ENCODE assay signal across 19 mouse cellular contexts in genomic region chr15:88311158-88311557, GRCm38 (mm10).
DNase-seq lines count a peak whose midpoint lies in the region; ATAC-seq and TF ChIP-seq lines count a peak whose summit lies in the region.
"Had no signal": no experiment of that assay in that cellular context is flagged by ENCODE, and none has a peak within 500 bp of the region (broad histone marks: within the 10 kb centered on the region; RNA-seq: fewer than 3 reads in every experiment).

No protein-coding gene starts in this region.

- H3K4me1 ChIP-seq in testis, adult 2 months (ENCODE audit: control insufficient read depth, insufficient read depth, low read length): no peaks in the 10 kb centered on the region
- H3K4me1 ChIP-seq in embryonic facial prominence, embryonic 11.5 days (ENCODE audit: control insufficient read depth, insufficient read depth, low read length): no peaks in the 10 kb centered on the region
- H3K4me1 ChIP-seq: heart, embryonic 12.5 days had no signal

- no peaks in the 10 kb centered on the region for H3K27me3 ChIP-seq in testis, adult 2 months (ENCODE audit: control insufficient read depth, insufficient read depth, low read length)
- H3K27me3 ChIP-seq in embryonic facial prominence, embryonic 11.5 days (ENCODE audit: control insufficient read depth, insufficient read depth, low read length): no peaks in the 10 kb centered on the region
- H3K27me3 ChIP-seq: heart, embryonic 12.5 days had no signal

- no peak overlapping the region for H3K27ac ChIP-seq in testis, adult 2 months (ENCODE audit: control insufficient read depth, insufficient read depth, low read depth, low read length)
- no peak overlapping the region for H3K27ac ChIP-seq in embryonic facial prominence, embryonic 11.5 days (replicated peaks; ENCODE audit: low read depth, low read length)
- H3K27ac ChIP-seq in layer of hippocampus, adult 2 months: no peak overlapping the region
- H3K27ac ChIP-seq: embryonic facial prominence, embryonic 13.5 days had no signal

- no peaks in the 10 kb centered on the region for H3K36me3 ChIP-seq in testis, adult 2 months (ENCODE audit: control insufficient read depth, insufficient read depth, low read length)
- H3K36me3 ChIP-seq in embryonic facial prominence, embryonic 11.5 days (replicated peaks; ENCODE audit: control insufficient read depth, insufficient read depth, low read depth, low read length): no peaks in the 10 kb centered on the region
- H3K36me3 ChIP-seq: embryonic facial prominence, embryonic 13.5 days; heart, embryonic 12.5 days had no signal

- no peak overlapping the region for H3K4me2 ChIP-seq in embryonic facial prominence, embryonic 11.5 days (ENCODE audit: low read depth, low read length)
- H3K4me2 ChIP-seq: embryonic facial prominence, embryonic 13.5 days; heart, embryonic 12.5 days had no signal

- no peak for ATAC-seq in embryonic facial prominence, embryonic 11.5 days (replicated peaks; ENCODE audit: insufficient number of reproducible peaks, low FRiP score, low TSS enrichment, low read depth)
- ATAC-seq: hindbrain, embryonic 16.5 days had no signal

- H3K4me3 ChIP-seq in testis, adult 2 months (ENCODE audit: control insufficient read depth, low read depth, low read length): peak overlapping the region; percentile 3; the same call in 1 of the 2 replicates
- H3K4me3 ChIP-seq in embryonic facial prominence, embryonic 11.5 days (ENCODE audit: low read depth, low read length): no peak overlapping the region
- no peak overlapping the region for H3K4me3 ChIP-seq in layer of hippocampus, adult 2 months
- H3K4me3 ChIP-seq: embryonic facial prominence, embryonic 13.5 days; heart, embryonic 12.5 days had no signal

- TF ChIP-seq CTCF in testis, adult 2 months (IDR thresholded peaks at IDR 0.05; ENCODE audit: control insufficient read depth, insufficient read depth, insufficient replicate concordance, low read depth, low read length): no peak
- TF ChIP-seq CTCF in layer of hippocampus, adult 2 months (conservative IDR thresholded peaks at IDR 0.05): no peak

- no peak overlapping the region for H3K9ac ChIP-seq in embryonic facial prominence, embryonic 11.5 days (replicated peaks; ENCODE audit: low read length)
- H3K9ac ChIP-seq: embryonic facial prominence, embryonic 13.5 days; heart, embryonic 12.5 days had no signal

- no peaks in the 10 kb centered on the region for H3K9me3 ChIP-seq in embryonic facial prominence, embryonic 11.5 days (replicated peaks; ENCODE audit: control insufficient read depth, low read length)
- H3K9me3 ChIP-seq: embryonic facial prominence, embryonic 13.5 days; heart, embryonic 12.5 days had no signal

- WGBS in embryonic facial prominence, embryonic 11.5 days: 26% methylated on average over 8 of the region's 8 CpGs

- TF ChIP-seq POLR2A in testis, adult 2 months (IDR thresholded peaks at IDR 0.05; ENCODE audit: control insufficient read depth, low read depth, low read length): no peak

- peak; percentile 28 for DNase-seq in heart, adult 11 months
- DNase-seq in heart, adult 9 months (ENCODE audit: low spot score in 2 of 2): no peak
- DNase-seq in testis, postnatal 14 days (ENCODE audit: low spot score): no peak
- peak; percentile 36 for DNase-seq in embryonic facial prominence, embryonic 11.5 days (ENCODE audit: low spot score)
- DNase-seq in layer of hippocampus, adult 2 months (ENCODE audit: low spot score in 2 of 2): no peak
- DNase-seq in right cerebral cortex, postnatal 36 days (ENCODE audit: low spot score in 2 of 2): no peak
- DNase-seq: adrenal gland, adult 8-10 months; adrenal gland, postnatal 36 days; cerebellum, adult 11 months; cerebellum, adult 8-10 months; cerebellum, postnatal 14 days; embryo, embryonic 11 days; heart, adult 18-20 months; heart, postnatal 36 days; kidney, adult 11 months had no signal

Comparison
In these comparisons a context has a peak if more than half of its experiments do, and no peak if none do; other contexts are left out.
1. DNase-seq: peak in heart, adult 11 months (single experiment) and embryonic facial prominence, embryonic 11.5 days (single experiment); none in heart, adult 9 months (0 of 2), testis, postnatal 14 days (single experiment), layer of hippocampus, adult 2 months (0 of 2) and right cerebral cortex, postnatal 36 days (0 of 2).